Mouse (Mus musculus) C2C12 (cell line): ENCODE measurements around the gene Megf6.

Source experiments
- CEBPB ChIP-seq: IDR thresholded peaks from one replicate; pipeline ENCODE4 v1.6.1; 2011; ENCODE audit warnings: low read depth, mild to moderate bottlenecking, control low read depth, moderate library complexity
- CTCF ChIP-seq: IDR thresholded peaks from one replicate; pipeline ENCODE4 v1.5.1; 2011; ENCODE audit not compliant: control insufficient read depth, insufficient read depth, insufficient read length
- MYOG ChIP-seq: IDR thresholded peaks from one replicate; pipeline ENCODE4 v1.6.1; 2011; ENCODE audit not compliant: control insufficient read depth, insufficient read length; ENCODE audit errors: extremely low read depth
- USF1 ChIP-seq: IDR thresholded peaks from one replicate; pipeline ENCODE4 v1.6.1; 2011; ENCODE audit warnings: low read depth, mild to moderate bottlenecking, control low read depth, moderate library complexity

GRCm38 (mm10) chr4:154144712-154145111, 25.8 kb upstream of the Megf6 start:
- no peak for TF ChIP-seq CTCF
- no peak for TF ChIP-seq USF1
- no peak for TF ChIP-seq MYOG
- TF ChIP-seq CEBPB, result no peak
